Mouse (Mus musculus) layer of hippocampus, postnatal 25 days (tissue): ENCODE measurements at regions not wholly inside any gene's neighbourhood (a gene's known extent, or its start where the extent isn't known, plus 50 kb on each side); places are given as distances from the start of the nearest gene placed in this dataset.

Experiments
- DNase-seq, 2 experiments: peaks; one replicate each; pipeline ENCODE4 v3.0.0; 2022; ENCODE audit warnings: mixed read lengths in 2 of 2, low spot score in 1 of 2; ENCODE audit errors: extremely low spot score in 1 of 2

GRCm38 (mm10) chr7:145135971-145136370, 71.9 kb downstream of the 1810010D01Rik start:
- no peak for DNase-seq

- DNase-seq = no peak
These were observed 75.4 kb downstream of the 1810010D01Rik start for GRCm38 (mm10) chr7:145132506-145132905.

- no peak for DNase-seq
These were observed 76.3 kb downstream of the 1810010D01Rik start for GRCm38 (mm10) chr7:145131438-145132159.

- DNase-seq = no peak
These were observed 77.9 kb downstream of the 1810010D01Rik start for GRCm38 (mm10) chr7:145129971-145130370.

GRCm38 (mm10) chr7:145127661-145128060, 80.3 kb downstream of the 1810010D01Rik start:
- no peak for DNase-seq

GRCm38 (mm10) chr7:145127180-145127579, 80.7 kb downstream of the 1810010D01Rik start:
- no peak for DNase-seq

- DNase-seq = no peak
These were observed 83.8 kb downstream of the 1810010D01Rik start for GRCm38 (mm10) chr7:145123996-145124601.

GRCm38 (mm10) chr7:145122471-145122870, 85.4 kb downstream of the 1810010D01Rik start:
- no peak for DNase-seq

GRCm38 (mm10) chr7:145118406-145118805, 89.5 kb downstream of the 1810010D01Rik start:
- no peak for DNase-seq

GRCm38 (mm10) chr7:145114660-145115059, 93.3 kb downstream of the 1810010D01Rik start:
- peak in 1 of 2 experiments; percentile 52 for DNase-seq

- DNase-seq = no peak
These were observed 93.8 kb downstream of the 1810010D01Rik start for GRCm38 (mm10) chr7:145114145-145114544.

- no peak for DNase-seq
These were observed 94.9 kb downstream of the 1810010D01Rik start for GRCm38 (mm10) chr7:145112887-145113531.

- DNase-seq = no peak
These were observed 95.6 kb downstream of the 1810010D01Rik start for GRCm38 (mm10) chr7:145112146-145112830.

- DNase-seq = peak in 1 of 2 experiments; percentile 24
These were observed 96.4 kb downstream of the 1810010D01Rik start for GRCm38 (mm10) chr7:145111252-145112131.

- no peak for DNase-seq
These were observed 97.2 kb downstream of the 1810010D01Rik start for GRCm38 (mm10) chr7:145110657-145111251.

- no peak for DNase-seq
These were observed 97.9 kb downstream of the 1810010D01Rik start for GRCm38 (mm10) chr7:145110028-145110427.

GRCm38 (mm10) chr7:145109471-145109870, 98.4 kb downstream of the 1810010D01Rik start:
- no peak for DNase-seq

- no peak for DNase-seq
These were observed 98.9 kb downstream of the 1810010D01Rik start for GRCm38 (mm10) chr7:145108994-145109393.

GRCm38 (mm10) chr7:145107575-145108170, 100.2 kb downstream of the 1810010D01Rik start:
- no peak for DNase-seq
